Mouse (Mus musculus) v-Abl transformed pro-B cells (cell line): ENCODE data around the gene Slc6a11.

Source experiments
- in situ Hi-C, 2 experiments: fragments of 400-800 bp; cut with MboI; formaldehyde crosslinking; loops; one replicate each; pipeline ENCODE4 v1.15.1; 2025; ENCODE audit not compliant: unreplicated experiment in 2 of 2

The Slc6a11 gene

GRCm38 (mm10) chr6:114295086-114295485 lies 164.0 kb downstream of the Slc6a11 start:
- in situ Hi-C loops = no loop called here

- in situ Hi-C loops = no loop called here
Observed at GRCm38 (mm10) chr6:114297260-114298002, 166.4 kb downstream of the Slc6a11 start.
